Mouse (Mus musculus) embryonic stem cell, embryonic (primary cell): ENCODE data around the gene Vps13c.

ENCODE experiments used
- CTCF ChIA-PET, 4 experiments: fragments of 300-600 bp in 2 of 4; fragments of 350-600 bp in 2 of 4; sonication (Branson Sonifier 250); formaldehyde crosslinking; loops; one replicate each; lab custom pipeline; 2022; ENCODE audit warnings: inconsistent platforms in 2 of 4; lab: Charles Lee
- POLR2A ChIA-PET, 4 experiments: fragments of 300-600 bp in 2 of 4; fragments of 350-600 bp in 2 of 4; sonication (Branson Sonifier 250); formaldehyde crosslinking; loops; one replicate each; lab custom pipeline; 2022; ENCODE audit warnings: antibody characterized with exemption in 4 of 4, inconsistent platforms in 1 of 4; lab: Charles Lee

The Vps13c gene

DNA sequence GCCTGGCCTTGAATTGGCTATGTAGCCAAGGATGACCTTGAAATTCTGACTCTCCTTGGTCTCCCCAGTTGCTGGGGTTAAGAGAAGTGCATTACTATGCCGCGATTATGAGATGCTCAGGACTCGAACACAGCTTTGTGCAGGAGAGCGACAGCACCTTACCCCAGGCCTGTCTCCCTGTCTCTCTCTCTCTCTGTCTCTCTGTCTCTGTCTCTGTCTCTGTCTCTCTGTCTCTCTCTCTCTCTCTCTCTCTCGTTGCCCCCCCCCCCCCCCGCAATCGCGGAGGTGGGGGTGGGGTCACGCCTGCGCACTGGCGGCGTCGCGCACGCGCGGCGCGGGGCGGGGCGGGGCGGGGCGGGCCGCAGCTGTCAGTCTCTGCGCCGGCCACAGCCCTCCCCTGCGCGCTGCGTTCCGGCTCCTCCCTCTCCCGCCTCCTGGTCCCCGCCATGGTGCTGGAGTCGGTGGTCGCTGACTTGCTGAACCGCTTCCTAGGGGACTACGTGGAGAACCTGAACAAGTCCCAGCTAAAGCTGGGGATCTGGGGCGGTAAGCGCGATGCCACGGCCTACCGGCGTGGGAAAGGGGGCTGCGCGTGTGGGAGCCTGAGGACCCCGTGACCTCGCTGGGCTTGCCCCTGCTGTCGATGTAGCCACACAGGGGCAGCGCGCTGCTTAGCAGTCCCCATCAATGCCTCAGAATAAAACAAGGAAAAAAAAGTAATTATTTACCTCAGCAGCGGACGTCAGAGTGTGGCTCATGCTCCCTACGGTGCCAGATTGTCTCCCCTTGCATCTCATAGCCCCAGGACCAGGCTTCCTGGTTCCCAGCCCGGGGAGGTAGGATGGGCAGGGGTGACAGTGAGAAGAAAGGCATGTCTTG lies at the start of gene Vps13c:
Gene Vps13c, plus strand, starts transcription at position 416 of the 879 bp plus-strand sequence.
- POLR2A ChIA-PET = interaction anchor here in 3 of 4 experiments (0.6 to 1.2 kb wide), 8 partner anchors 10 to 488 kb away, joined by 3 to 5 read pairs (median 4); partner anchors contain the start of gene C2cd4b (in 1 of the 3)
- CTCF ChIA-PET = interaction anchor here in 3 of 4 experiments (0.7 to 1.1 kb wide), 8 partner anchors 9 to 164 kb away, joined by 3 to 6 read pairs (median 4); partner anchors contain the start of gene C2cd4b (in 1 of the 3)

DNA sequence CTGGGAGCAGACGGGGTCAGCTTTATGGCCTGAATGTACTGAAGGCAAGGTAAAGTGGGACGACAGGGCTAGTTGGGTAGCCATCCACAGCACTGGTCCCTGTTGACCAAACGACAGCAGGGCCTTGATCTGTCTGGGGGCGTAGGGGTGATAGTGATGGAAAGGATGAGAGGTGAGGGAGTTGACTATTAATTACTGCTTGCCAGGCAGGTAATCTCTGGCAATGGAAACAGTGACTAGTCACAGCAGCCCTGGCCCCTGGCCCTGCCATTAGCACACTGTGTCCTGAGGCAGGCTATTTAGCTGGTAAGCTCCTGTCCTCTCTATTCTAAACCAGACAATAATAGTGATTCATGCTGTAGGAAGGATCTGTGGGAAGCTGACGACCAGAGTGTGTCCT lies 47.8 kb upstream of the Vps13c start:
- POLR2A ChIA-PET = interaction anchor here in 2 of 4 experiments (1.1 kb wide), 2 partner anchors 10 to 34 kb away, joined by 3 read pairs; no protein-coding TSS in a partner anchor
- CTCF ChIA-PET = interaction anchor here in 1 of 4 experiments (0.5 kb wide), 1 partner anchor 109 kb away, joined by 3 read pairs; no protein-coding TSS in a partner anchor

DNA sequence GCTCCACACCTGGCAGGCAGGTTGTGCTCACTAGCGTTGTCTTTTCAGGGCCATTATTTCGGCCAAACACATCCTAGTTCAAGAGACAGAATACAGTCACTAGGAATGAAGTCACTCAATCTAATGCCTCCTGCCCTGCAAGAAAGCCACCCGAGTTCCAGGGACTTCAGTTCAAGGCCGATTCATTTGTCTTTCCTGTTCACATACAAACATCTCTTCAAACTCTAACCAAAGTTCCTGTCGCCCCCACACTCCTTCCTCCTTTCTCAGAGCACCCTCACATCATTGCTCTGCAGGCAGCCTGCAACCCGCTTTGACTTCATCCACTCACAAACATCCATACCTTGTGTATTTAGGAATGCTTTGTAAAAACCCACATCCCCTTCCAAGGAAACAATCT lies 46.7 kb upstream of the Vps13c start:
- ChIA-PET POLR2A (interaction anchor here in 3 of 4 experiments (0.6 to 1.3 kb wide), 3 partner anchors 34 to 82 kb away, joined by 3 read pairs; partner anchors contain the start of gene C2cd4b (in 2 of the 3)), CTCF (no interaction called here)

DNA sequence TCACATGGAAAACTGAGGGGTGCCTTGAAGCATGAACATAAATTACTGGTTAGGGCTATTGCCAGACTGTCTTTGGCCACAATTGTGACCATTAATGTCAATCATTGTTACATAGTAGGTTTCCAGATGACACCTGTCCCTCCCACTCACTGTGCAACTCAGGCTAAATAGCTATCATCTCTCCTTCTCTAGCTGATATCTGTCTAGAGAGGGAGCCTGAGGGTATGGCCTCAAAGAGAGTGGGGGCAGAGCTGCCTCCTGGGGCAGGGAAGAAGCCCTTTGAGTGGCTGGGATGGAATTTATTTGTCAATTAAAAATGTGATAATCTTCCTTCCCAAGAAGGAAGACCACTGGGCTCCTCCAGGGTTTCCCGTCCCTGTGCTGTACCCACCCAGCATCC lies 46.0 kb upstream of the Vps13c start:
- ChIA-PET CTCF (no interaction called here), POLR2A (interaction anchor here in 3 of 4 experiments (0.6 to 1.3 kb wide), 3 partner anchors 35 to 81 kb away, joined by 3 read pairs; partner anchors contain the start of gene C2cd4b (in 2 of the 3))

DNA sequence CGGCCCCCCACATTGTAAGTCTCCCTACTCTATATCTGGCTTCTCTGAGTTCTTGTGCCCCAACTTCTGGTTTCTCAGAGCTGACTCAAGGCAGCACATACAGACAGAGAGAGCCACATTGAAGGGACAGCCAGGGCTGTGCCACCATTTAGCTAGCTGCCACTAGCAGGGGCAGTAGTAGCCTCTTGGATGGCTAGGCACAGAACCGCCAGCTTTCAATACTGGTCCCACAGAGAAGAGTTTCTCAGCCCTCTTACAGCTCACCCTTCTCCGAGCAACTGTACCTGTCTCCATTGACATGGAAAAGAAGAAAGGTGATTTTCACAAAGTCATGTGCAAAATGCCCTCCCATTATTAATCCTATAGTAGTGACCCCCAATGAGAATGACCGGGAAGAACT lies 45.5 kb upstream of the Vps13c start:
- ChIA-PET CTCF (interaction anchor here in 1 of 4 experiments (1.4 kb wide), 1 partner anchor 111 kb away, joined by 8 read pairs; no protein-coding TSS in a partner anchor), POLR2A (interaction anchor here in 2 of 4 experiments (1.2 to 1.3 kb wide), 2 partner anchors 35 kb away, joined by 3 read pairs; partner anchors contain the start of gene C2cd4b (in 2 of the 2))

DNA sequence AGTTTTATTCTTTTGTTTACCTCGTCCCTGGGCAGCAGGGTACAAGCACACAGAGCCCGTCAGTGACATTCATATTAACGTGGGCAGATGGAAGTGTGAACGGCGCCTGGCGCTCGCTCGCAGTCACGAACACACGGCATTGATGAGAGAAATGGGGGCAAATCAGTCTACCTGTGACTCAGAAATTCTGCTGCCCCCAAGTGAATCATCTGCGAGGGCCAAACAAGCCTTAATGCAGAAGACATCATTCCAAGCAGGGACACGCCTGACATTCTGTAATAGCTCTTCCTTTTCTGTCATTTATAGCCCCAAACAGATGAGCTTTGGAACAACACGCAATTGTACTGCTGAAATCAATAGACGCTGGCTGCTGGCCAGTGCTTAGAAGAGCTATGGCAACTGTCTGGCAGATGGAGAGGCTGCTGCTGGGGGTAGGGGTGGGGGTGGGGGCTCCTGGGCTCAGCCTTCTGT lies 45.0 kb upstream of the Vps13c start:
- POLR2A ChIA-PET = interaction anchor here in 3 of 4 experiments (1.0 to 1.6 kb wide), 3 partner anchors 35 to 36 kb away, joined by 3 to 12 read pairs (median 4); partner anchors contain the start of gene C2cd4b (in 3 of the 3)
- CTCF ChIA-PET = interaction anchor here (0.6 to 1.4 kb wide), 6 partner anchors 23 to 834 kb away, joined by 3 to 8 read pairs (median 3); no protein-coding TSS in a partner anchor

DNA sequence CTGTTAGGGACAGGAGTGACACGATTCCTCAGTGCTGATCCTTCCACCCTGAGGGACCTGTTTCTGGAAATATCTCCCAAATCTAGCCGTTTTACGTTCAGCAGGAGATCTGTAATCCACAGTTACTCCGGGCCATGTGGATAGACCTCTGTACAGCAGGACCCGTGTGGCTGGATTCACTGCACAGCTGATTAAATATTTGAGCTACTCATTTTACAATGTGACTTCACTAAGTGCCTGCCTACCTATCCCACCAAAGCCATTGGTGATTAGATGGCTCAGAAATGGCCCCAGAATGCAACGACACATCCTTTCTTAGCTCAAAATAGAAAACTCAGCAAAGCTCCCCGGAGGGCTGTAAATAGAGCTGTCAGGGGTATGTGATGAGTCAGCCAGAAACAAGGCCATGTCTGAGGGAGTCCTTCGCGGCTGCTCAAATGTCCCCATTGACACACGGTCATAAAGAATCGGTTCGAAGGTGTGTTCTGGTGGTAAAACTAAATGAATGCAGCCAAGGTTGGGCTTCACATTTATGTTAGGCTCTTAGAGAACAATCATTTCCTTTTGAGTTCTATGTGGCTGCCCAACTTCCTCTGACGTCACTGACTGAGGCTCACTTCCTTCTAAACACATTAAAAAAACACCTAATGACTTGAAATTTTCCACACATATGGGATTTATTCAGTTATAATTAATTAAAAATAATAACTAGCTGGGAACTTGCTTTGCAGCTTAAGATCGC lies 40.9 kb upstream of the Vps13c start:
- ChIA-PET CTCF (interaction anchor here (0.6 to 3.1 kb wide), 12 partner anchors 11 to 489 kb away, joined by 3 to 15 read pairs (median 4); partner anchors contain the start of gene C2cd4b (in 3 of the 4)), POLR2A (interaction anchor here (0.6 to 6.8 kb wide), 9 partner anchors 12 to 885 kb away, joined by 3 to 46 read pairs (median 5); partner anchors contain the start of gene C2cd4b (in 3 of the 4))

DNA sequence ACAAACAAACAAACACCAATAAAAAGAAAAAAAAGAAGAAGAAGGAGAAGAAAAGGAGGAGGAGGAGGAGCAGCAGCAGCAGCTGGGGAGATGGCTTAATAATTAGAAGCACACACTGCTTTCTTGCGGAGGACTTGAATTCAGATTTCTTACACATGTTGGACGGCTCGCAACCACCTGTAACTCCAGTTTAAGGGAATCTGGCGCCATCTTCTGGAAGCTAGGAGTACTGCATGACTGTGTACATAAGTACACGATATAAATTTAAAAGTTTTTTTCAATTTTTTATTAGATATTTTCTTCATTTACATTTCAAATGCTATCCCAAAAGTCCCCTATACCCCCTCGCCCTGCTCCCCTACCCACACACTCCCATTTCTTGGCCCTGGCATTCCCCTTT lies 38.0 kb upstream of the Vps13c start:
- ChIA-PET POLR2A (interaction anchor here (0.7 to 6.8 kb wide), 6 partner anchors 10 to 44 kb away, joined by 3 to 46 read pairs (median 6); partner anchors contain the start of gene C2cd4b (in 4 of the 4)), CTCF (interaction anchor here in 3 of 4 experiments (0.5 to 2.8 kb wide), 17 partner anchors 10 to 1339 kb away, joined by 3 to 19 read pairs (median 3); partner anchors contain the start of gene C2cd4b (in 3 of the 3))

DNA sequence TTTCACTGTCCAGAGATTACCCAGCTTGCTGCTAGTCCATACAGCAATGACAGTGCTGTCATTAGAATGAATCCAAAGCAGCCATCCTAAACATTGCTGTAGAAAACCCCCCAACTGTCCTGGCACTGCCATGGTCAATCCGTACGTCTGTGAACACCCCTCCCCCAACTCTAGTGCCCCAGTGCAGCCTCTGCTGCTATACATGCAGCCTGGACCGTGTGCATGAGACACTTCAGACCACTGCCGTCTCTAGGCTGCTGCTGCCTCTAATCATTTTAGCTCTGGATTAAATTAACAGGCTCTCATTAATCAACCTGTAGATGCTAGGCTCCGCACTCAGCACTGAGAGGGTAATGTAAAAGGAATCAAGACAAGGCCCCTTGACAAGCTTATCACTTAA lies 33.2 kb upstream of the Vps13c start:
- ChIA-PET POLR2A (no interaction called here), CTCF (no interaction called here)

DNA sequence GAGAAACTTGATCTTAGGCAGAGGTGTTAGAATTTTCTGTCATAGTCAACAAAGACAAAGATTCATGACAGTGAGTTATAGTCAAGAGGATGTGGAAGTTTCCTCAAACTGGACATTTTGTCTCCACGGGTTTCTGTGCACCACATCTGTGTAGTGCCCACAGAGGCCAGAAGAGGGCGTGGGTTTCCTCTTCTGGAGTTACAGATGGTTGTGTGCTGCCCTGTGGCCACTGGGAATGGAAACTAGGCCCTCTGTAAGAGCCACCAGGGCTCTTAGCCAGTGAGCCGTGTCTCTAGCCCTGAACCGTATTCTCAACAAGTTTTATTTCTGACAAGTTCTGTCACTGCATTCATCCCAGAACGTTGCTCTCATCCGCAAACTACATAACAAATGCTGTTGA lies 29.7 kb upstream of the Vps13c start:
- POLR2A ChIA-PET = interaction anchor here in 1 of 4 experiments (0.6 kb wide), 1 partner anchor 51 kb away, joined by 3 read pairs; no protein-coding TSS in a partner anchor
- CTCF ChIA-PET = interaction anchor here in 2 of 4 experiments (0.6 to 1.2 kb wide), 3 partner anchors 40 to 287 kb away, joined by 4 to 5 read pairs (median 4); no protein-coding TSS in a partner anchor

DNA sequence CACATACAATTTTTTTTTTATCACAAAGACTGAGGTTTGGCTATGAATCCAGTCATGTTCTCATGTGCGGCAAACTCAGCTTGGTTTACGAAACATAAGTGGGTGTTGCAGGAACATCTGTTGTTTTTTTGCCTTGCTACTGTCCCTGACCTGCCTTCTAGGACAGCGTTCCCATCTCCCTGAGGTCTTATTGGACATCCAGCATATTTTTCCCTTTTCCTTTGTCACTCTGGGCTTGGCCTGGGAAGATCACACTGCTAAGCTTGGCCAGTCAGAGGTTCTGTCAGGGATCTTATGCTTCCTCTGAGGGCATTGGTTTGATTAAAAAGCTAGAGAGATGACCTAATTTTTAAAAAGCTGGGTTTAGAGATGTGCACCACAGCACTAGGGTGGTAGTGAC lies 29.1 kb upstream of the Vps13c start:
- ChIA-PET CTCF (interaction anchor here in 1 of 4 experiments (1.2 to 1.3 kb wide), 2 partner anchors 31 to 40 kb away, joined by 3 to 5 read pairs; no protein-coding TSS in a partner anchor), POLR2A (interaction anchor here in 1 of 4 experiments (3.2 kb wide), 1 partner anchor 51 kb away, joined by 15 read pairs; the partner anchor contains the start of gene C2cd4b)

DNA sequence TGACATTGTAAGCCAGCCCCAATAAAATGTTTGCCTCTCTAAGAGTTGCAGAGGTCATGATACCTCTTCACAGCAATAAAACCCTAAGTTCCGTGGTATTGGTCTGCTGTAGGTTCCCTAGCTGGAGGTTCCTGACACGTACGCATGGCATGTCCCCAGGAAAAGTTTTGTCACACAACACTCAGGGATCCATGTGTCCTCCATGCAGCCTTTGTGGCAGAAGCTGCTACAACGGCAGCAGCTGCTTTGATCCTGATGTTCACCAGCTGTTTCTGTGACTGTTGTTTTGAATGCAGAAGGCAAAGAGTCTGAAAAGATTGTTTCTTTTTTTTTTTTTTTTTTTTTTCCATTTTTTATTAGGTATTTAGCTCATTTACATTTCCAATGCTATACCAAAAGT lies 27.0 kb upstream of the Vps13c start:
- ChIA-PET POLR2A (interaction anchor here (0.6 to 3.2 kb wide), 7 partner anchors 10 to 124 kb away, joined by 3 to 15 read pairs (median 4); partner anchors contain the start of gene C2cd4b (in 2 of the 4)), CTCF (interaction anchor here (0.6 to 1.7 kb wide), 12 partner anchors 8 to 1934 kb away, joined by 3 to 8 read pairs (median 5); partner anchors contain the start of gene C2cd4b (in 1 of the 4))

DNA sequence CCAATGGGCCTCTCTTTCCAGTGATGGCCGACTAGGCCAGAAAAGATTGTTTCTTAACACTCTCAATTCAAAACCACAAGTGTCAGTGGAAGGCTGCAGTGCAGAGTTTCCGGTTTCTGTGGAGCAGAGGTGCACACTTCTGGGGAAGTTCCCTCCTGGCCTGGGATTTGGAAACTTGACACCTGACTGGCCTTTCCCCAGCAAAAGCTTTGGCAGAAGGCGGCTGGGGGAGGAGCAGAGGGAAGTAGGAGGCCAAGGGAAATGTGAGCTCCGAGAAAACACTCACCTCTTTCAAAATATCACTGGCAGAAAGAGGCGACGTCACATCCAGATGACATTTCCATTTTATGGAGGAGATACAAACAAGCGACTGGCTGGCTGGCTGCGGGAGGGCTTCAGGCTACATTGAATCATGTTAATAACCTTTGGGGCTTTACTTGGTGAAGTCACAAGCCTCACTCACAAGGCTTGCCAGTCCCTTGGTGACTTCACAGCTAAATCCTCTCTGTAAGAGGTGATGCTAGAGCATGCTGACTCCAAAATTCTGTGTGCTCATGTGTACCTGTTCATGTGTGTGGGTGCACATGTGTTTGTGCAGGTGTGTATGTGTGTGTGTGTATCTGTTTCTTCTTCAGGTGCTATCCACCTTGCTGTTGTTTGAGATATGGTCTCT lies 26.4 kb upstream of the Vps13c start:
- ChIA-PET POLR2A (interaction anchor here (0.7 to 3.2 kb wide), 8 partner anchors 11 to 124 kb away, joined by 3 to 15 read pairs (median 4); partner anchors contain the start of gene C2cd4b (in 3 of the 4)), CTCF (interaction anchor here (0.6 to 1.7 kb wide), 11 partner anchors 9 to 1933 kb away, joined by 3 to 8 read pairs (median 5); partner anchors contain the start of gene C2cd4b (in 1 of the 4))

DNA sequence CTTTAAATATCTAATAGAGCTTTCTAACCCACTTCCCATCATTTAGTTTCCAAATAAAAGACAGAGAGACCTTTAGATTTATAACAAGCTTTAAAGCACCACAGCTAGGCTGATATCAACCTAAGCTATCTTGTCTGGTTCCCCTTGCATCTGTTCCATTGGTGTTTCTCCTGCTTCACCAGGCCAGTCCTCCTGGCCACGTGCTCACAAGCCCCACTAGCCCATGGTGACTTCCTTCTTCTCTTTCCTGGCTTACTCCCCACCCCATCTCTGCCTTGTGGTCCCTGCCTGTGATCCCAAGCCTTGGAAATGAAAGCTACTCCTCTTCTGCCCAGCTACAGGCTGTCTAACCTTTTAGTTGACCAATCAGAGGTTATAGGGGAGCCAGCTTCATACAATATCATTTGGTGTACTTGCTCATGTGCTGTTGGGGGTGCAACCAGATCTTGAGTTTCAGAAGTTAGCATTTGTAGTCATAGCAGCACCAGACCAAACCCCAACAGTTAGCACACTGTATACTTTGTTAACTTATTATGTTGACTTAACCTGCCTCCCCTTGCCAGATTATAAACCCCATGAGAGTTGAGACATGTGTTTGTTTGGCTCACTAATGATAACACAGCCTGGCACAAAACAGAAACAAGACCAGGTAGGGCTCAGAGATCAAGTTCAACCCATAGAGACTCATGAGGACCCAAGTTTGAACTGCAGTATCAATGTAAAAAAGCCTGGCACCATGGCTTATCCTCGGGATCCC lies 23.8 kb upstream of the Vps13c start:
- CTCF ChIA-PET = interaction anchor here in 2 of 4 experiments (0.6 to 1.5 kb wide), 2 partner anchors 14 to 57 kb away, joined by 3 to 5 read pairs; partner anchors contain the start of gene C2cd4b (in 1 of the 2)
- POLR2A ChIA-PET = no interaction called here

DNA sequence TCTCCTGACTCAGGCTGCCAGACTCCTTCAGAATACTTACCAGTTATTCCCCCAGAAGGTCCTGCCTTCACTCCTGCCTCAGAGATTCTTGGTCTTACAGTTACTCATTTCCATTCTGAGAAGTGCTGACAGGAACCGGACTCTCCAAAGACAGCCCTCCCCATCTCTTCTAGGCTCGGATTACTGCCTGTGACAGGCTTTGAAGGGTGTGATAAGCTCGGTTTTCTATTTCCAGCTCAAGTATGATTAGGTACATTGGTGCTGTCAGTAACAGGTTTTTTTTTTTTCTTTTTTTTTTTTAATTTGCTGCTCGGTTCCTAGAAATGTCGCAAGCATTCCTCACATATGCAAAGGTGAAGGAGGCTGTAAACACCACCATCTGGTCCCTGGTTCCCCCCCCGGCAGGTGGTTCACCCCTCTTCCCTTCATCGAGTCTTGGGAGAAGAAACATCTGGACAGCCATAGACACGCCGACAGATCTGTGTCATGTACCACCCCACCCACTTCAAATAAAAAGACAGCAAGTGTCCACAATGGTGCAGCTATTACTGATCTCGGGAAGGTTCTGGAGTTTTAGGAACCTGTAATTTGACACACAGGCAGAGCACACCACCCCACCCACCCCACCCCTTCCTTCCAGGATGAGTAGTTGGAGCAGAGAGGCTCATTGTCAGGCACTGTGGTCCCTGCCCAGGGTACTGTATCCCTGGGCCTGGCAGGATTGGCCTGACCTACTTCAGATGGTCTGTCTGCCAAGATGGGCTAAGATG lies 22.1 kb upstream of the Vps13c start:
- ChIA-PET CTCF (interaction anchor here in 2 of 4 experiments (0.6 to 1.4 kb wide), 4 partner anchors 10 to 835 kb away, joined by 3 to 4 read pairs (median 4); no protein-coding TSS in a partner anchor), POLR2A (interaction anchor here in 2 of 4 experiments (1.0 to 1.4 kb wide), 3 partner anchors 10 to 17 kb away, joined by 3 to 4 read pairs (median 4); no protein-coding TSS in a partner anchor)
